Mouse (Mus musculus) lung, postnatal 0 days (tissue): ENCODE results near the gene Nuak1. TPM values are rescaled to one million over a fixed set of nuclear protein-coding genes. Genes with fewer than 3 reads are reported as not detected.

Experiments used
- ATAC-seq: fragments of 200-750 bp; cut with Nextera tagmentation; 2 replicates; pipeline ENCODE4 v1.8.0; 2017; ENCODE audit warnings: moderate library complexity
- DNase-seq: peaks from one replicate; pipeline ENCODE4 v3.0.0-alpha.2; 2016; ENCODE audit warnings: low spot score
- H3K27ac ChIP-seq: fragments of 300-500 bp; sonication (generic); 2 replicates; pipeline ENCODE4 v1.5.1; 2014; ENCODE audit warnings: antibody characterized with exemption, mild to moderate bottlenecking, low read length, mixed read lengths
- H3K27me3 ChIP-seq: fragments of 300-500 bp; sonication (generic); replicated peaks from 2 replicates; pipeline ENCODE4 v1.6.1; 2014; ENCODE audit warnings: low read length, mixed read lengths; ENCODE audit not compliant: insufficient read depth
- H3K36me3 ChIP-seq: fragments of 300-500 bp; sonication (generic); 2 replicates; pipeline ENCODE4 v1.6.1; 2014; ENCODE audit warnings: low read length, mixed read lengths; ENCODE audit not compliant: insufficient read depth
- H3K4me1 ChIP-seq: fragments of 300-500 bp; sonication (generic); 2 replicates; pipeline ENCODE4 v1.6.1; 2014; ENCODE audit warnings: antibody characterized with exemption, low read depth, low read length, mixed read lengths; ENCODE audit not compliant: insufficient read depth
- H3K4me2 ChIP-seq: fragments of 300-500 bp; sonication (generic); replicated peaks from 2 replicates; pipeline ENCODE4 v1.6.1; 2014; ENCODE audit warnings: low read depth, mild to moderate bottlenecking, low read length, moderate library complexity, mixed read lengths
- H3K4me3 ChIP-seq: fragments of 300-500 bp; sonication (generic); 2 replicates; pipeline ENCODE4 v1.5.1; 2014; ENCODE audit warnings: low read depth, low read length
- H3K9ac ChIP-seq: fragments of 300-500 bp; sonication (generic); replicated peaks from 2 replicates; pipeline ENCODE4 v1.6.1; 2014; ENCODE audit warnings: low read depth, mild to moderate bottlenecking
- H3K9me3 ChIP-seq: fragments of 300-500 bp; sonication (generic); 2 replicates; pipeline ENCODE4 v1.6.1; 2016; ENCODE audit warnings: low read length, mixed read lengths
- CTCF ChIP-seq: IDR thresholded peaks from 2 replicates; pipeline ENCODE4 v1.5.1; 2016; ENCODE audit warnings: antibody characterized with exemption, mild to moderate bottlenecking
- EP300 ChIP-seq: IDR thresholded peaks from 2 replicates; pipeline ENCODE4 v1.6.1; 2016; ENCODE audit warnings: antibody characterized with exemption, mild to moderate bottlenecking, control low read depth
- WGBS: fragments of 180-500 bp; shearing (Covaris S2); extraction: QIAGEN DNeasy Blood & Tissue Kit; methylation state at CpG from one replicate; pipeline ENCODE4 v1.1.7; 2014; 5-methylcytosine and 5-hydroxymethylcytosine counted together
- polyA plus RNA-seq: library from polyadenylated mRNA; unstranded; fragments of >200 nt; fragmentation: Nextera tagmentation; extraction: Ambion mirVana; gene quantifications from 2 replicates; pipeline ENCODE4 v1.2.1, GENCODE M21; 2015

Nuak1 gene
- polyA plus RNA-seq, 1 experiment from 2014 or later: 2.2 TPM

- H3K4me1 ChIP-seq: peaks cover 5% of the 10 kb centered on the region
- H3K27me3 ChIP-seq: no peaks in the 10 kb centered on the region
- no peak overlapping the region for H3K9ac ChIP-seq
- H3K4me3 ChIP-seq: no peak overlapping the region
- H3K36me3 ChIP-seq: no peaks in the 10 kb centered on the region
- no peak overlapping the region for H3K4me2 ChIP-seq
- DNase-seq (peak; percentile 92), ATAC-seq (peak; percentile 90)
- no peaks in the 10 kb centered on the region for H3K9me3 ChIP-seq
- peak; percentile 61 for TF ChIP-seq EP300
- TF ChIP-seq CTCF: no peak
- whole genome bisulfite sequencing: 34% methylated on average over 7 of the region's 7 CpGs
- peak overlapping the region; percentile 64 for H3K27ac ChIP-seq
Measured at GRCm38 (mm10) chr10:84365166-84365865, 75.1 kb downstream of the Nuak1 start.

- Histone ChIP-seq H3K4me2 (no peak overlapping the region), H3K9ac (no peak overlapping the region), H3K27ac (no peak overlapping the region), H3K36me3 (no peaks in the 10 kb centered on the region), H3K4me1 (peaks cover 5% of the 10 kb centered on the region), H3K27me3 (no peaks in the 10 kb centered on the region), H3K9me3 (no peaks in the 10 kb centered on the region), H3K4me3 (no peak overlapping the region)
- WGBS: 74% methylated on average over 7 of the region's 7 CpGs
- ATAC-seq (no peak), DNase-seq (peak; percentile 51)
- TF ChIP-seq EP300 (no peak), CTCF (no peak)
Measured at GRCm38 (mm10) chr10:84363833-84364232, 76.6 kb downstream of the Nuak1 start.

GRCm38 (mm10) chr10:84360953-84361352 lies 79.4 kb downstream of the Nuak1 start:
- DNase-seq (no peak), ATAC-seq (no peak)
- Histone ChIP-seq H3K9ac (no peak overlapping the region), H3K27ac (no peak overlapping the region), H3K9me3 (no peaks in the 10 kb centered on the region), H3K27me3 (no peaks in the 10 kb centered on the region), H3K4me1 (peaks cover 4% of the 10 kb centered on the region), H3K36me3 (no peaks in the 10 kb centered on the region), H3K4me2 (no peak overlapping the region), H3K4me3 (no peak overlapping the region)
- TF ChIP-seq EP300 (no peak), CTCF (no peak)
- 79% methylated on average over 4 of the region's 4 CpGs for WGBS

- no peak for DNase-seq
- H3K36me3 ChIP-seq: no peaks in the 10 kb centered on the region
- no peaks in the 10 kb centered on the region for H3K4me1 ChIP-seq
- WGBS: 41% methylated on average over 9 of the region's 9 CpGs
- no peaks in the 10 kb centered on the region for H3K27me3 ChIP-seq
- no peak overlapping the region for H3K9ac ChIP-seq
- H3K4me3 ChIP-seq: no peak overlapping the region
- H3K9me3 ChIP-seq: no peaks in the 10 kb centered on the region
- no peak overlapping the region for H3K4me2 ChIP-seq
- no peak for ATAC-seq
- H3K27ac ChIP-seq: 0 out of 2 replicates have a peak overlapping the region, but pooled peaks have one; percentile 20
- TF ChIP-seq EP300: no peak
- TF ChIP-seq CTCF: no peak
Measured at GRCm38 (mm10) chr10:84360391-84360790, 80.0 kb downstream of the Nuak1 start.

GRCm38 (mm10) chr10:84358738-84359120 lies 81.7 kb downstream of the Nuak1 start:
- no peaks in the 10 kb centered on the region for H3K27me3 ChIP-seq
- H3K9ac ChIP-seq: no peak overlapping the region
- ATAC-seq (no peak), DNase-seq (no peak)
- no peak overlapping the region for H3K27ac ChIP-seq
- H3K9me3 ChIP-seq: no peaks in the 10 kb centered on the region
- H3K4me1 ChIP-seq: no peaks in the 10 kb centered on the region
- H3K4me3 ChIP-seq: no peak overlapping the region
- WGBS: 89% methylated on average over 4 of the region's 4 CpGs
- H3K4me2 ChIP-seq: no peak overlapping the region
- no peak for TF ChIP-seq EP300
- TF ChIP-seq CTCF: no peak
- H3K36me3 ChIP-seq: no peaks in the 10 kb centered on the region

- TF ChIP-seq EP300 (no peak), CTCF (no peak)
- 63% methylated on average over 4 of the region's 4 CpGs for WGBS
- no peak overlapping the region for H3K27ac ChIP-seq
- no peaks in the 10 kb centered on the region for H3K9me3 ChIP-seq
- H3K9ac ChIP-seq: no peak overlapping the region
- no peaks in the 10 kb centered on the region for H3K27me3 ChIP-seq
- ATAC-seq (no peak), DNase-seq (no peak)
- no peaks in the 10 kb centered on the region for H3K36me3 ChIP-seq
- no peaks in the 10 kb centered on the region for H3K4me1 ChIP-seq
- no peak overlapping the region for H3K4me3 ChIP-seq
- H3K4me2 ChIP-seq: no peak overlapping the region
Measured at GRCm38 (mm10) chr10:84357997-84358737, 82.2 kb downstream of the Nuak1 start.
